16 mouse cellular contexts compared by ENCODE assay signal in the genomic region with DNA sequence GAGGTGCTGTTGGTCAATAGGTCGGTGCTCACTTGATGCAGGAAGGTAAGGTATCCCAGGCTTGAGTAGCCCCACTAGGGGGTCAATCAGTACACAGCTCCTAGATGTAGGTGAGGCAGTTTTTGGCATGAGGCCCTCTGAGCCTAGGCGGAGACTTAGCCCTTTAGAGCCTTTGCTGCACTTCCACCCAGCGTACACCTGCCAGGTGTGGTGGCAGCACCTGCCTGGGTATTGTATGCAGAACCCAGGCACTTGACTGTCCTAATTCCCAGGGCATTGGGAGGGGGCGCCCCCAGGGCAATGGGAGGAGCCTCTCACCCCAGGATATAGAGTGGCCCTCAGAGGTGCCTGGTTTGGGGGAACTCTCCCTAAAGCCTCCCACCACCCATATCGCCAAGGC. TPM values are rescaled to one million over a fixed set of nuclear protein-coding genes. Genes with fewer than 3 reads are reported as not detected.
"Had no signal": no experiment of that assay in that cellular context is flagged by ENCODE, and none has a peak within 500 bp of the region (broad histone marks: within the 10 kb centered on the region; RNA-seq: fewer than 3 reads in every experiment).

No protein-coding gene starts in this region.

- H3K4me1 ChIP-seq: midbrain, embryonic 15.5 days; neural tube, embryonic 12.5 days had no signal

- ATAC-seq: midbrain, embryonic 15.5 days had no signal

- H3K4me2 ChIP-seq: limb, embryonic 13.5 days; liver, embryonic 15.5 days; lung, embryonic 14.5 days; midbrain, embryonic 11.5 days; midbrain, embryonic 15.5 days; neural tube, embryonic 12.5 days had no signal

- H3K27me3 ChIP-seq: limb, embryonic 13.5 days; liver, embryonic 15.5 days; midbrain, embryonic 15.5 days had no signal

- H3K36me3 ChIP-seq: limb, embryonic 13.5 days; liver, embryonic 15.5 days; midbrain, embryonic 15.5 days; neural tube, embryonic 12.5 days had no signal

- H3K4me3 ChIP-seq: limb, embryonic 13.5 days; liver, embryonic 15.5 days; megakaryocyte, embryonic 14.5 days; midbrain, embryonic 15.5 days; neural tube, embryonic 12.5 days had no signal

- H3K27ac ChIP-seq: limb, embryonic 13.5 days; liver, embryonic 15.5 days; macrophage; midbrain, embryonic 15.5 days; neural tube, embryonic 12.5 days had no signal

- DNase-seq: layer of hippocampus, adult 9-11 months; left cerebral cortex, postnatal 4 days; lung, embryonic 14.5 days; lung, postnatal 14 days; retina, postnatal 1 day; right cerebral cortex, postnatal 4 days; thymus, adult 18-20 months; thymus, postnatal 14 days had no signal

- H3K9ac ChIP-seq: limb, embryonic 13.5 days; liver, embryonic 15.5 days; lung, embryonic 14.5 days; midbrain, embryonic 15.5 days; neural tube, embryonic 12.5 days had no signal

- H3K9me3 ChIP-seq: limb, embryonic 13.5 days; liver, embryonic 15.5 days; megakaryocyte, embryonic 14.5 days; midbrain, embryonic 15.5 days; neural tube, embryonic 12.5 days had no signal

RNA-seq across cellular contexts. Expression of a gene that starts 4.0 kb away (rescaled TPM):
- polyA plus RNA-seq: macrophage; midbrain, embryonic 11.5 days; midbrain, embryonic 15.5 days; spleen, adult 2 months had no signal
